Mouse (Mus musculus): Measurements from ENCODE around the gene Bpifb5. TPM values are rescaled to one million over a fixed set of nuclear protein-coding genes. Genes with fewer than 3 reads are reported as not detected.
A peak's percentile ranks its signal among the peaks of the same experiment; 100 is the strongest.
"Not testable (repeated sequence)": the region's sequence is repeated elsewhere in the genome, so short reads cannot be mapped to it uniquely, and the experiment has no call there.

Bpifb5 gene
- total RNA-seq, 2 experiments from 2014 or later: not detected

DNA sequence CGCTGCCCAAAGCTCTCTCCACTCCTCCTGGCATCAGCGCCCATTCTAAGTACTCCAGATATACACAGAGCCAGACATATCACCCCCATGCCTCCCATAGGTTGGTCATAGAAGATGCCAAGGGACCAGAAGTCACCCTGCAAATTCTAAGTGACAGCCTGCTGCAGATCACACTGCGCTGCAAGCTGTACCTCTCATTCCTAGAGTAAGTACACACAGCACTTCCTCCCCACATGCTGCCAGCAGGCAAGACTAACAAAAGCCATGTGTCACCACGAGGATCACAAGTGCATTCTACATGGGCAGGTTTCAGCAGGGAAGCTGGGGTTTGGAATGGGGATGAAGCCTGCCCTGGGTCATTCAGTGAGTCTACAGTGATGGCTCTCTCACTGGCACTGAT, 3.4 kb downstream of the Bpifb5 start:
- intact Hi-C loops (cut with DNase I): no loop called here
- no peak for DNase-seq (ENCODE audit: low spot score in 2 of 2)

DNA sequence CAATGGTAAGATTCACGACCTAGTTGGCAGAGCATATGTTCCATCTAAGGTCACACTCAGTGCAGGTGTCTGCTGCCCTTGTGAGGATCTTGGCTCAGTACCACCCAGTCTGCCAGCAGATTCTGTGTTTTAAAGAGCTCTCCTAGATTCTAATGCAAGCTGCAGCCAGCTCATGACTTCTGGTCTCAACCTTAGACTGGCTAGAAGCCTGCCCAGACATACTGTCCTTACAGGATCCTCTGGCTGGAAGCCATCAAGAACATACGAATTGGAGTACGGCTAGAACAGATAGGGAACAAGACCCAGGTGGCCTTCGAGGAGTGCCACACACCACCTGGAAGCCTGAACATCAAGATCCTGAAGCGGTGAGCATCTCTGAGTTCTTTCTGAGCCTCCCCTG, 4.3 kb downstream of the Bpifb5 start:
- intact Hi-C loops (cut with DNase I): no loop called here
- DNase-seq (ENCODE audit: low spot score in 2 of 2): no peak

DNA sequence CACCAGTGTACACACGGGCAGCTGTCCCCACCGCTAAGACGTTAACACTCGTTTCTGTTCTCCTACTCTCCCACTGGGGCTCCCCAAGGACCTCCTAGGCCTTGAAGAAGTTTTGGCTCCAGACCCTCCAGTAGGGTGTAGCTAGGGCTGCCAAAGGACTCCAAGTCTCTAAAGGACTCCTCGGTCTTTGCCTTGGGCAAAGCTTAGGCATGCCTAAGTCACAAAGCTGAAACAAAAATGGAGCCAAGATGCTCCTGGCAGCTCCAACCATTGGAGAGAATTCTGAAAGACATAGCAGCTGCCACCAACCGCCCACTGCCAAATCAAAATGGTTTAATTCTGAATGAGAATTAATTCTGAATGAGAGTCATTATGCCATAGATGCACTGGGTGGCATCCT, 9.9 kb downstream of the Bpifb5 start:
- intact Hi-C loops (cut with DNase I): no loop called here
- DNase-seq (ENCODE audit: low spot score in 2 of 2): peak; percentile 20 to 48

DNA sequence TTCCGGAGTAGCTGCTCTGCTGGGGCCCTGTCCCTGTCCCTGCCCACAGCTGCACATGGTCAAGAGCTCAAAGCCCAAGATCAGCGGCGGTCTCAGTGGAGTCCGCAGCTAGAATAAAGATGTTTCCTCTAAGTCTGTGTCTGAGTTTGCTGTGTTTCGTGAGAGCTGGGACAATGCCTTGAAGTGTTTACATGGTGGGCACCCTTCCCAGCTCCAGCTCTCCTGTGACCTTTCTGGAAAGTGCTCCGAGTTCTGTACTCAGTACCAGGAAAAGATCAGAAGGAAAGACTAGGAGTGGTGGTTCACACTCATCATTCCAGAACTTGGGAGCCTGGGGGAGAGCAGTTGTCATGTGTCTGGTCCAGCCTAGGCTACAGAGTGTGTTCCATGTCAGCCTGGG, 17.2 kb downstream of the Bpifb5 start:
- intact Hi-C loops (cut with DNase I): no loop called here
- no peak for DNase-seq (ENCODE audit: low spot score in 2 of 2)

DNA sequence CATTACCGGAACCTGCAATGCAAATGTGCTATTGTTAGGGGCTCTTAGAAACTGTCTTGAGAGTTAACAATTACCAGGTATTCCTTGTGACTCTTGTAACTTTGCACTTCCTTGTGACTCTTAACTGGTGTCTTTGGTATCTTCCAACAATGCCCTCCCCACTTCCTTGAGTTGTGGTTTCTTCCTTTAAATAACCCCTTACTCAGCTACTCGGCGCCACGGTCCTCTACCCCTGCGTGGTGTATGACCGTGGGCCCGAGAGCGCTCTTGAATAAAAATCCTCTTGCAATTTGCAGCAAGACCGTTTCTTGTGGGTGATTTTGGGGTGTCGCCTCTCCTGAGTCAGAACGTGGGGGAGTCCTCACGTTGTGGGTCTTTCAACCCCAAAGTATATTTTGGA, 19.2 kb downstream of the Bpifb5 start:
- DNase-seq (ENCODE audit: low spot score in 2 of 2); intact Hi-C loops (cut with DNase I): not testable (repeated sequence)

DNA sequence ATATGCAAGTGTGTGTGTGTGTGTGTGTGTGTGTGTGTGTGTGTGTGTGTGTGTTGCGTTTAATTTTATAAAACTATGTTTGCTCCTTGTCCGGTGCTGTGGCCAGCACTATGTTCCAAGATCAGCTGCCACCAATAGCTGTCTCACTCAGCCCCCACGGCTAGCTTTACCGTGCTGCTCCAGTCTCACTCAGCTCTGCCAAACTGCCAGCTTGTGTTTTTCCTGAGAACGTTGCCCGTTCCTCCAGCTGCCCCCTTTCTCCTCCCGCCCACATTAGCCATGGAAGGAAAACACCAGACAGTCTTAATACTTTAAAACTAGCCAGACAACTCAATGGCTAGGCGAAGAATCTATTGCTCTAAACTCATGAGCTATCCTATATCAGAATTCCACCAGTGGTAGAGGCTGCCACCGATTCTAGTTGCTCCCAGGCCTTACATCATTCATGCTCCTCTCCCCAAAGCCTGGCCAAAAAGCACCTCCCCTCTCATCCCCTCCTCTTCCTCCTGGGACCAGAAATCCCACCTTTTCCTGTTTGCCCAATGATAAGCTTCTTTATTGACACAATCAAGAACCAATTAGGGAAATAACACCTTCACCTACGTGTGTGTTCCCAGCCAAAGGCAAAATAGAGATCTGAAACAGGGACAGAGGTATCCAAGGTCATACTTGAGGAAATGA, 20.0 kb downstream of the Bpifb5 start:
- intact Hi-C loops (cut with DNase I): no loop called here
- DNase-seq (ENCODE audit: low spot score in 2 of 2): peak; percentile 69 to 89

DNA sequence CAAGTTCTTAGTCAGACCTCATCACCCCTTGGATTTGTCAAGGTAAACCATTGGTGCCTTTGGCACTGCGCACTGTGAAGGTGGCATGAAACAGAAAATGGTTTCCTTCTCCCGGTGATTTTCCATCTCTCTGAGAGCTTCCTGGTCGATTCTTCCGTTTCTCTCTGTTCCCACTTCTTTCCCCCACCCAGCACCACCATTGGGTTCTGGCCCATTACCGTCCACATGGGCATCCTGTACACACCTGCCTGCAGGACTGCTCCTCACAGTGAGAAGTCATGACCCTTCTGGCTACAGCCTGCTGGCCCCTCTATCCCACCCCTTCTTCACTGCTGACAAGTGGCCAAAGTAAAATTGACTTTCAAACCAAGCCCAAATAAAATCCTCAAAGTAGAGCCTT, 21.8 kb downstream of the Bpifb5 start:
- no peak for DNase-seq (ENCODE audit: low spot score in 2 of 2)
- intact Hi-C loops (cut with DNase I): no loop called here

DNA sequence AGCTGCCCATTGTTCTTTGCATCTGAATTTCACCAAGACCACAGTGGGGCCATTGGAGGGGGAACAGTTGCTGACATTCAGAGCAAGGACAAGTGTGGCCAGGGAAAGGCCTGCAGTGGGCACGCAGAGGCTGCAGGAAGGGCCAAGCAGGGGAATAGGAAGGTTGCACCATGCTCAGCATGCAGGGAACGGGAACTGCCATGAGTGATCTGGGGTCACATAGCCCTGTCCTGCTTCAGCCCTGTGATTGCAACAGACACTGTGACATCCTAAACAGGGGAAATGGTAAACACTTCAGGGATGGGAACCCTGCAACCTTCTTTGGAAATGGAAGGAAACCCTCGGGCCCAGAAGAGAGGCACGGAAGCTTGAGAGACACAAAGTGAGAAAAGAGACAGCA, 31.7 kb downstream of the Bpifb5 start:
- DNase-seq (ENCODE audit: low spot score in 2 of 2); intact Hi-C loops (cut with DNase I): not testable (repeated sequence)

DNA sequence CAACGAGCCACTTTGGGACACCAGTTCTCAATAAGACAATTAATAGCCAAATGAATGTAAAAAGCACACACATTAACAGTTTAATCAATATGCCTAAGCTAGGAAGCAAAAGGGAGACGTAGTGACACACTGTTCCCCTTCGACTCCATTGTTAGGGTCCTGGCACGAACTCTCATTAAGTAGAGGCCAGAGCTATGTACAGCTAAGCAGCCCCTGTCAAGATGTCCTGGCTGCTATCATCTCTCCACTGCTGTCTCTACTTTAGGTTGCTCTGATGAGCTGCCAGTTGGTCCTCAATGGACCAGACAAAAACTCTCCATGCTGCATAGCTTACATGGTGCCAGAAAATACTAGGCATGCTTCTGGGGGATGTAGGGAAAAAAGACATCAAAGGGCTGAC, 32.2 kb downstream of the Bpifb5 start:
- intact Hi-C loops (cut with DNase I): no loop called here
- DNase-seq (ENCODE audit: low spot score in 2 of 2): no peak

DNA sequence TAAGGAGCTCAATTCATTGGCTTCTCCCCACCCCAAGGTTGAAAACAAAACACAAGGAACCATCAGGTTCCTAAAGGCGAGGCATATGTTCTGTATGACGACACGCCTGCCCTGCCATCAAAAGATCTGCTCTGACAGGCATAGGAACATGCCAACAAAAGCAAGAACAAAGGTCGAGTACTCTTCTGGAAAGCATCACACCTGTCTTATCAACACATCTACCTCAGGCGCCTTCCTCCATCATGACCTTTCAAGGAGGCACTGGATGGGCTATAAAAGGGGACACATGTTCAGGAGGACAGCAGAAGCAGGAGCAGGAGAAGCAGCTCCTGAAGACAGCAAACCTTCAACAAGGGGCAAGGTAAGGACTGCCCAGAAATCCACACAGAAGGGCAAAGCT, 34.0 kb downstream of the Bpifb5 start, which contains the start of gene Bpifb9a:
Gene Bpifb9a (plus strand): TSS at position 301 of the 400 bp plus-strand sequence.
- DNase-seq (ENCODE audit: low spot score in 2 of 2); intact Hi-C loops (cut with DNase I): not testable (repeated sequence)

DNA sequence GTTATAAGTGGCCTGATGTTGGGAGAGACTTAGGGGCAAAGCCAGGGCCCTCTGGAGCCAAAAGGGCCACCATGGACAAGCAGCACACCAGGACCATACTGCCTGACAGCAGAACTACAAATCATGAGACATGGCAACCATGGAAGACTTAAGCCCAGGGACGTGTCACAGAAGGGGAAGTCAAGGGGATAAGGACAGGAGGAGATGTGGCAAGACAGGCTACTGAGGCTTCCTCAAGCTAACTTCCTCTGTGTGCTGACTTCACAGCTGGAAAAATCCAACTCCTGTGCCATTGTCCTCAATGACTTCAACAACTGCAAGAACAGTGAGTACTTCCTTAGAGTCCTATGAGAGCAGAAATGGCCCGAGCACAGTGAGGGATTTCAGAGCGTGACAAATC, 40.9 kb downstream of the Bpifb5 start:
- intact Hi-C loops (cut with DNase I); DNase-seq (ENCODE audit: low spot score in 2 of 2): not testable (repeated sequence)

Other genes starting within 250 kb of the Bpifb5 start
- not detected for gene Bpifa6, start 248.8 kb upstream of the Bpifb5 start, total RNA-seq (2021)
- not detected for gene Bpifa2, start 215.5 kb upstream of the Bpifb5 start, total RNA-seq (2021)
- gene Bpifa3, start 93.4 kb upstream of the Bpifb5 start, total RNA-seq (2021): not detected
- not detected for gene Bpifa1, start 80.9 kb upstream of the Bpifb5 start, total RNA-seq (2021)
- gene Bpifa5, start 61.1 kb upstream of the Bpifb5 start, total RNA-seq (2021): not detected
- under 1 TPM; 0.21 TPM for gene Bpifb1, start 32.9 kb upstream of the Bpifb5 start, total RNA-seq (2021)
- not detected for gene Bpifb9a, start 34.1 kb downstream of the Bpifb5 start, total RNA-seq (2021)
- gene Bpifb9b, start 83.5 kb downstream of the Bpifb5 start, total RNA-seq (2021): not detected
- 10 to 100 TPM; 11.4 to 17.4 TPM for gene Cdk5rap1, start 149.3 kb downstream of the Bpifb5 start, total RNA-seq (2021)
- gene Snta1, start 184.4 kb downstream of the Bpifb5 start, total RNA-seq (2021): 10 to 100 TPM; 30.7 to 35.7 TPM
- gene Cbfa2t2, start 212.7 kb downstream of the Bpifb5 start, total RNA-seq (2021): 10 to 100 TPM; 54.6 to 57.5 TPM

All from left cerebral cortex, postnatal 25 days (tissue).